Mouse (Mus musculus) megakaryocyte, embryonic 14.5 days (primary cell): ENCODE measurements around the gene St3gal4.

Experiments
- FLI1 ChIP-seq: IDR thresholded peaks from 2 replicates; pipeline ENCODE4 v1.6.1; 2012; ENCODE audit warnings: low read length, inconsistent platforms, mixed read lengths
- GATA1 ChIP-seq: IDR thresholded peaks from 3 replicates; pipeline ENCODE4 v1.6.1; 2012; ENCODE audit warnings: mixed read lengths, low read length, inconsistent platforms, borderline replicate concordance

GRCm38 (mm10) chr9:35166144-35166797 is 47.2 kb upstream of the St3gal4 start:
- TF ChIP-seq GATA1 (no peak), FLI1 (no peak)
